16 mouse cellular contexts compared by ENCODE assay signal in the genomic region with DNA sequence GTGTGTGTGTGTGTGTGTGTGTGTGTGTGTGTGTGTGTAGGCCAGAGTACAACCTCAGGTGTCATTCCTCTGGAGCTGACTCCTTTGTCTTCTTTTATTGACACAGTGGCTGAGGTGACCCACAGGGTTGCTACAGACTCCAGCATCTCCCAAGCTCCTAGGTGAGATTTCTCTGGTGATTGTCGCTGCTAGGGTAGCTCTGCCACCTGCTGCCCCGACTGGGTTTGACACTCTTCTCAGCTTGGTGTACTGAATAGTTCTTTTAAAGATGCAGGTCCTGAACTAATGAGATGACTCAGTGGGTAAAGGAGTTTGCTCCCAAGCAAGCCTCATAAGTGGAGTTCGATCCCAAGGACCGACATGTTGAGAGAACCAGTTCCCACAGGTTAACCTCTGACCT. TPM values are rescaled to one million over a fixed set of nuclear protein-coding genes. Genes with fewer than 3 reads are reported as not detected.
DNase-seq lines count a peak whose midpoint lies in the region; ATAC-seq and TF ChIP-seq lines count a peak whose summit lies in the region.
"Had no signal": no experiment of that assay in that cellular context is flagged by ENCODE, and none has a peak within 500 bp of the region (broad histone marks: within the 10 kb centered on the region; RNA-seq: fewer than 3 reads in every experiment).

No protein-coding gene starts in this region.

- H3K27me3 ChIP-seq in midbrain, postnatal 0 days (ENCODE audit: insufficient read depth, low read length), result no peaks in the 10 kb centered on the region
- no peaks in the 10 kb centered on the region; the same call in 1 of the 2 replicates for H3K27me3 ChIP-seq in midbrain, embryonic 16.5 days (ENCODE audit: control insufficient read depth, insufficient read depth, low read depth, low read length)
- H3K27me3 ChIP-seq in stomach, postnatal 0 days (ENCODE audit: control insufficient read depth, insufficient read depth, low read length), result no peaks in the 10 kb centered on the region
- H3K27me3 ChIP-seq: embryonic facial prominence, embryonic 12.5 days had no signal

- H3K4me2 ChIP-seq in midbrain, postnatal 0 days (ENCODE audit: low read depth, low read length, poor library complexity, severe bottlenecking), result no peak overlapping the region
- H3K4me2 ChIP-seq in midbrain, embryonic 16.5 days (ENCODE audit: low read length), result no peak overlapping the region
- no peak overlapping the region for H3K4me2 ChIP-seq in stomach, postnatal 0 days (replicated peaks; ENCODE audit: low read depth)
- H3K4me2 ChIP-seq: embryonic facial prominence, embryonic 12.5 days; midbrain, embryonic 15.5 days had no signal

- no peak for ATAC-seq in midbrain, postnatal 0 days (ENCODE audit: low FRiP score)
- ATAC-seq in midbrain, embryonic 16.5 days, result no peak
- ATAC-seq in stomach, postnatal 0 days (ENCODE audit: low FRiP score, low TSS enrichment), result no peak
- ATAC-seq: midbrain, embryonic 15.5 days had no signal

- H3K9ac ChIP-seq in midbrain, postnatal 0 days (replicated peaks; ENCODE audit: low read length, poor library complexity, severe bottlenecking), result no peak overlapping the region
- H3K9ac ChIP-seq in midbrain, embryonic 16.5 days (ENCODE audit: low read depth, low read length), result no peak overlapping the region
- no peak overlapping the region for H3K9ac ChIP-seq in stomach, postnatal 0 days (ENCODE audit: low read length)
- H3K9ac ChIP-seq: embryonic facial prominence, embryonic 12.5 days; midbrain, embryonic 15.5 days had no signal

- H3K9me3 ChIP-seq in midbrain, postnatal 0 days (ENCODE audit: low read length), result no peaks in the 10 kb centered on the region
- no peaks in the 10 kb centered on the region for H3K9me3 ChIP-seq in midbrain, embryonic 16.5 days (replicated peaks; ENCODE audit: control insufficient read depth, low read length, poor library complexity, severe bottlenecking)
- H3K9me3 ChIP-seq in stomach, postnatal 0 days (ENCODE audit: control insufficient read depth, low read length), result no peaks in the 10 kb centered on the region
- H3K9me3 ChIP-seq: embryonic facial prominence, embryonic 12.5 days; midbrain, embryonic 15.5 days had no signal

- peak; percentile 65 for TF ChIP-seq CTCF in layer of hippocampus, adult 2 months (conservative IDR thresholded peaks at IDR 0.05)
- peak; percentile 64 for TF ChIP-seq CTCF in midbrain, postnatal 0 days (IDR thresholded peaks at IDR 0.05)
- peak; percentile 46 for TF ChIP-seq CTCF in stomach, postnatal 0 days (IDR thresholded peaks at IDR 0.05; ENCODE audit: low read depth)

- H3K4me3 ChIP-seq in layer of hippocampus, adult 2 months, result no peak overlapping the region
- no peak overlapping the region for H3K4me3 ChIP-seq in midbrain, postnatal 0 days (ENCODE audit: low read depth, low read length)
- no peak overlapping the region for H3K4me3 ChIP-seq in midbrain, embryonic 16.5 days (ENCODE audit: low read depth, low read length)
- no peak overlapping the region for H3K4me3 ChIP-seq in stomach, postnatal 0 days (ENCODE audit: low read depth, low read length)
- H3K4me3 ChIP-seq: embryonic facial prominence, embryonic 12.5 days; midbrain, embryonic 15.5 days had no signal

- no peaks in the 10 kb centered on the region for H3K4me1 ChIP-seq in midbrain, postnatal 0 days (ENCODE audit: insufficient read depth, low read length)
- H3K4me1 ChIP-seq in midbrain, embryonic 16.5 days (ENCODE audit: control insufficient read depth, insufficient read depth, low read length), result no peaks in the 10 kb centered on the region
- no peaks in the 10 kb centered on the region for H3K4me1 ChIP-seq in stomach, postnatal 0 days (replicated peaks; ENCODE audit: control insufficient read depth, insufficient read depth)
- H3K4me1 ChIP-seq: embryonic facial prominence, embryonic 12.5 days; midbrain, embryonic 15.5 days had no signal

- 59% methylated on average over 4 of the region's 4 CpGs for WGBS in midbrain, postnatal 0 days
- 54% methylated on average over 4 of the region's 4 CpGs for WGBS in midbrain, embryonic 16.5 days
- WGBS in stomach, postnatal 0 days, result 48% methylated on average over 4 of the region's 4 CpGs

- peak in 1 of 2 experiments; percentile 35 for DNase-seq in layer of hippocampus, adult 2 months (ENCODE audit: low spot score in 2 of 2)
- DNase-seq in layer of hippocampus, adult 8-10 months (ENCODE audit: low spot score in 2 of 2), result no peak
- DNase-seq in midbrain, postnatal 0 days (ENCODE audit: low spot score), result peak; percentile 44
- DNase-seq in ES-CJ7 (ENCODE audit: low read depth, low spot score) (peak; percentile 39), MN1 (ENCODE audit: low spot score) (no peak)
- DNase-seq in stomach, postnatal 0 days (ENCODE audit: low spot score), result no peak
- DNase-seq: cerebellum, adult 11 months; heart, adult 11 months; kidney, postnatal 10 days; lung, adult 2 months; thymus, postnatal 14 days had no signal

- no peaks in the 10 kb centered on the region for H3K36me3 ChIP-seq in midbrain, postnatal 0 days (ENCODE audit: insufficient read depth, low read length)
- H3K36me3 ChIP-seq in midbrain, embryonic 16.5 days (ENCODE audit: control insufficient read depth, insufficient read depth, low read length), result no peaks in the 10 kb centered on the region
- H3K36me3 ChIP-seq in stomach, postnatal 0 days (ENCODE audit: control insufficient read depth, insufficient read depth, low read length), result no peaks in the 10 kb centered on the region
- H3K36me3 ChIP-seq: embryonic facial prominence, embryonic 12.5 days; midbrain, embryonic 15.5 days had no signal

- no peak overlapping the region for H3K27ac ChIP-seq in layer of hippocampus, adult 2 months
- no peak overlapping the region for H3K27ac ChIP-seq in midbrain, postnatal 0 days (ENCODE audit: low read depth, low read length)
- no peak overlapping the region for H3K27ac ChIP-seq in midbrain, embryonic 16.5 days (ENCODE audit: low read length)
- H3K27ac ChIP-seq in stomach, postnatal 0 days (replicated peaks), result no peak overlapping the region
- H3K27ac ChIP-seq: embryonic facial prominence, embryonic 12.5 days; midbrain, embryonic 15.5 days had no signal

- TF ChIP-seq EP300 in stomach, postnatal 0 days (optimal IDR thresholded peaks at IDR 0.05), result no peak

RNA-seq across cellular contexts. Expression of a gene that starts 3.2 kb away (rescaled TPM):
- total RNA-seq in layer of hippocampus, adult 2 months (2021), result 1 to 10 TPM; 1.5 to 1.8 TPM
- total RNA-seq in layer of hippocampus, adult 8-10 months (2022), result 1 to 10 TPM; 1.2 to 6.0 (median 3.1) TPM
- not detected in 2 replicates for total RNA-seq in midbrain, postnatal 0 days (2014; rRNA removed)
- not detected in 2 replicates for polyA plus RNA-seq in midbrain, postnatal 0 days (2015; fragmentation: Nextera tagmentation; extraction: Ambion mirVana)
- not detected in 2 replicates for polyA plus RNA-seq in midbrain, embryonic 16.5 days (2015; fragmentation: Nextera tagmentation; extraction: Ambion mirVana)
- polyA plus RNA-seq in stomach, postnatal 0 days (2015; fragmentation: Nextera tagmentation; extraction: Ambion mirVana), result 0.17 and 0.19 TPM in 2 replicates
- total RNA-seq: hematopoietic stem cell, adult 5-6 weeks; megakaryocyte progenitor cell, adult 5-6 weeks had no signal
- polyA plus RNA-seq: midbrain, embryonic 15.5 days had no signal

RNA-seq across cellular contexts. Expression of a gene that starts 31.5 kb away (rescaled TPM):
- 10 to 100 TPM; 13.0 to 14.5 TPM for total RNA-seq in layer of hippocampus, adult 2 months (2021)
- total RNA-seq in layer of hippocampus, adult 8-10 months (2022), result 10 to 100 TPM; 11.9 to 13.8 (median 12.8) TPM
- 8.8 and 10.9 TPM in 2 replicates for total RNA-seq in midbrain, postnatal 0 days (2014; rRNA removed)
- 9.6 and 10.0 TPM in 2 replicates for polyA plus RNA-seq in midbrain, postnatal 0 days (2015; fragmentation: Nextera tagmentation; extraction: Ambion mirVana)
- polyA plus RNA-seq in midbrain, embryonic 16.5 days (2015; fragmentation: Nextera tagmentation; extraction: Ambion mirVana), result 12.6 and 15.0 TPM in 2 replicates
- 2.4 and 2.9 TPM in 2 replicates for polyA plus RNA-seq in stomach, postnatal 0 days (2015; fragmentation: Nextera tagmentation; extraction: Ambion mirVana)

RNA-seq across cellular contexts. Expression of a gene that starts 38.8 kb away (rescaled TPM):
- total RNA-seq in layer of hippocampus, adult 2 months (2021), result 1 to 10 TPM; 2.8 to 4.2 TPM
- 1 to 10 TPM; 4.0 to 5.9 (median 5.3) TPM for total RNA-seq in layer of hippocampus, adult 8-10 months (2022)
- total RNA-seq in midbrain, postnatal 0 days (2014; rRNA removed), result 1.8 and 3.0 TPM in 2 replicates
- polyA plus RNA-seq in midbrain, postnatal 0 days (2015; fragmentation: Nextera tagmentation; extraction: Ambion mirVana), result 2.0 TPM in 2 replicates
- 1.6 and 1.9 TPM in 2 replicates for polyA plus RNA-seq in midbrain, embryonic 16.5 days (2015; fragmentation: Nextera tagmentation; extraction: Ambion mirVana)
- 0.12 and 0.23 TPM in 2 replicates for polyA plus RNA-seq in stomach, postnatal 0 days (2015; fragmentation: Nextera tagmentation; extraction: Ambion mirVana)
- total RNA-seq: hematopoietic stem cell, adult 5-6 weeks; megakaryocyte progenitor cell, adult 5-6 weeks had no signal

Comparison
In these comparisons a context has a peak if more than half of its experiments do, and no peak if none do; other contexts are left out.
1. DNase-seq: peak in midbrain, postnatal 0 days (single experiment) and ES-CJ7 (single experiment); none in layer of hippocampus, adult 8-10 months (0 of 2), stomach, postnatal 0 days (single experiment) and MN1 (single experiment).
2. Peak in every context shown above with its lines, with median percentiles within 50 percentile points of each other: CTCF ChIP-seq.